Mouse (Mus musculus) lung, postnatal 4 days (tissue): Measurements from ENCODE around the gene Gm609.

ENCODE experiments used
- DNase-seq, 2 experiments: peaks; one replicate each; pipeline ENCODE4 v3.0.0; 2021

Gene Gm609

GRCm38 (mm10) chr16:45391680-45392079, 101.1 kb downstream of the Gm609 start:
- no peak for DNase-seq

- no peak for DNase-seq
Observed at GRCm38 (mm10) chr16:45390286-45390956, 102.3 kb downstream of the Gm609 start.

DNA sequence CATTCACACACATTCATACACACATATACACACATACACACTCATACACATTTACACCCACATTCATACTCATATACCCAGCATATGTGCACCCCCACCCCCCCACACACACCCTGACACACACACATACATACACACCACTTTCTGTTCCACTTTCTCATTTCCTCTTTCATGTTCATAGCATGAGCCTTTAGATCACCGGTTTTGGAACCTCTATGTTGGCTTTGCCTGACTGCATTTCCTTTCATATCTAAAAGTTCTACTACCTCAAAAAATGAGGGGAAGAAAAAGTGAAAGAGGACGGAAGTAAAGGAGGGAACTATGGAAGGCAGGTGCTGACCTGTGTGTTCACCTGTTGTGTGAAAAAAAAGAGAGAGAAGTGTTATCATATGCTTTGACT, 102.9 kb downstream of the Gm609 start:
- DNase-seq: no peak

DNA sequence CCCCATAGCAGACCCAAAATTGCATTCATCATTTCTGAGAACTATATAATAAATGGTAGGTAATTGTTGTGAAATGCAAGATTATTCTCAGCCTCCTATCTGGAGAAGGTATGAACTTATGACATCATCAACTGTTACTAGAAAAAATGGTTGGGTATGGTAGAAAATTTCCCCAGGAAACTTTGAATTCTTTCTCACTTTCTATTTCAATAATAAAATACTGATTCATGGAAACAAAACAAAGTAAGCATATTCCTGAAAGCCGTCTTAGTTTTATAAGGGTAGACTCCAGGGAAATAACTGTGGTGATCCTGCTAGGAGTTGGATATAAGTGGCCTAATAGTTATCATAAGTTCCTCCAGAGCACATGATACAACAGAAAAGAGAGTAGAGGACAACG, 103.7 kb downstream of the Gm609 start:
- no peak for DNase-seq

GRCm38 (mm10) chr16:45381811-45382210, 111.0 kb downstream of the Gm609 start:
- DNase-seq: no peak

- DNase-seq: no peak
Observed at GRCm38 (mm10) chr16:45378959-45379358, 113.8 kb downstream of the Gm609 start.

GRCm38 (mm10) chr16:45378147-45378943, 114.4 kb downstream of the Gm609 start:
- DNase-seq: no peak

GRCm38 (mm10) chr16:45377332-45377731, 115.4 kb downstream of the Gm609 start:
- DNase-seq: no peak

DNA sequence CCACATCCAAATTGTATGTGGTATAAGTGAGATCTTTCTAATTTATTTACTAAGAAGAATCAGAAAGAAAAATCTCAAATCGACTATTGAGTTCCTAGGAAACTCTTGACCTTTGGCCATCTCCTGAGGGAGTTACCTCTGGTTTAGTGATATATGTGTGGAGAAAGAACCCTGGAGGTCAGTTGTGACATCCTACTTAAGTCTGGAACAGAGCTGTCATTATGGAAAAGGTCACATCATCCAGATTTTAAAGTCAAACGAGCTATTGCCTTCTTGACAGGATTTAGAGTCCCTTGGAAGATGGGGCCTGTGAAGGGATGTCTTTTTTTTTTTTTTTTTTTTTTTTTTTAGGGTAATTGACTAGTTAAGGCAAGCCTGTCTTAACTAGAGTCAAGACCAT, 116.0 kb downstream of the Gm609 start:
- DNase-seq: no peak

DNA sequence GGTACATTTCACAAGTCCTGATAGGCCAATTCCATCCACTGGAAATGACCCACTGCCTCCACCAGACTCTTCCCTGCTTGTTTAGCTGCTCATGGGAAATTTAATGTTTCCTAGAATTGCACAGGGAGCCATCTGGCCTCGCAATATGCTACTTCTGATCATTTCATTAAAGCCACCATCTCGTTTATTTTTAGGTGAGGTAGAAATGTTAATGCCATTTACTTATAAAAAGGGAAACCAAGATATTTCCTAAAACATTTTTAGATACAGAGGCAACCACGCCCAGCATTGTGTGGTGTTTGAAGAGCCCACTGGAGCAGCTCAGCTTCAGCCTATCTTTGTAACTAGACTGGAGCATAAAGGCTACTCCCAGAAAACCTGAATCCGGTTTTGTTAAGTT, 116.5 kb downstream of the Gm609 start:
- DNase-seq: no peak

DNA sequence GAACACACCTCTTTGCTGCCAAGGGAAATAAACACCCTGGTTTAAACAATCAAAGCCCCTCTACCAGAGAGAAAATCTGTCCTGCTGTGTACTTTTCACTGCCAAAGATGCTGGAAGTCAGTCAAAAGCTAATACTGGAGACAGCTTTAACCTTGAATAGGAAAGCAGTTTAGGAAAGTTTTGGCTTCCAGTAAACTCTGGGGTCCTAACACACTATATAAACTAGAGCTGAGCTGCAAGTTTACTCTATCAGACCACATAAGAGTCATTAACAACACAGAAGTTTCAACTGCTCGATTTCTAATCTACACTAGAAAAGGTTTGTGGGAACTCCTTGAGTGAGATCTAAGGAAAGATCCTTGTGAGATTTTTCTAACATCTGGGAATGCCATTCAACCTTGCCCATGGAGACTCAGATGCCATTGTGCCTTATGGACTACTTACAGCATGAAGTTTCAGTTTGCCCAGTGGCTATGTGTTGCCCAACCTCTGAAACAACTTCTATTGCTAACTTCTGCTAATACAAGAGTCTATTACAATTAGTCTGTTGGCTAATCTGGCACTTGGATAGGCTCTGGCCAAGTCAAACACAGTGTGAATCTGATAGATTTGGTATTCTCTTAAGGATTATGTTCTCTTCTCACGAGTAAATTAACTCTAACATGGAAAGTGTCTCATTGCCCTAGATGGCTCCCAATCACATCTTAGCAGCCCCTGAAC, 117.1 kb downstream of the Gm609 start:
- DNase-seq: no peak

DNA sequence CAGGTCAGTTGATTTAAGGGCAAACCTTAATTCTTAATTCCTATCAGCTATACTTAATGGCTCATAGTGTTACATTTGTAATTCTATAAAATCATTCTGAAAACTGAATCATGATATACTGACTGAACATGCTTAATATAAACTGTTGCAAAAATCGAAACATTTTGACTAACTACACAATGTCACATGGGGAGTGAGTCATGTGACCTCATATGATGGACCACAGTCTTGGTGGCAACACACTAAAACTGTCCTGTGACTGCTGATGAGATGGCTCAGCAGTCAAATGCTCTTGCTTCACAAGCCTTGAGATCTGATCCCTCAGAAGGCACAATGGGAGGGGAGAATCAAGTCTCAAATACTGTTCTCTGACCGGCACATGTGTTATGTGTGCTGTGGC, 118.7 kb downstream of the Gm609 start:
- no peak for DNase-seq

DNA sequence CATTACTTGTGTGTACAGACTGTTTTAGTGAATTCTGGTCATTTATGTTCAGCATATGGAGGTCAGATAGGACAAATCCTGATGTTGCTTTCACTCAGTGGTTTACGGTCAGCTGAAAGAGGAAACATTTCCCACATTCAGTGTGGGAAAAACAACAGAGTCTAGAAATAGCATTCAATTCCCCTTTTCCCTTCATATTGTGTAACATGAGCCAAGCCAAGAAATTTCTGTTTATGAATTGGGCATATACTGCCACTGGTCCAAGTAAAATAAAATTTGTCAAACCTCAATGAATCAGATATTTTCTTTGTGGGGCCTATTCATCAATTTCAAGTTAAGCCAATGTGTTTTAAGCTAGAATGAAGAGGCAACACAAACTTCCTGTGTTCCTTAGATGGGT, 121.7 kb downstream of the Gm609 start:
- DNase-seq: no peak

DNA sequence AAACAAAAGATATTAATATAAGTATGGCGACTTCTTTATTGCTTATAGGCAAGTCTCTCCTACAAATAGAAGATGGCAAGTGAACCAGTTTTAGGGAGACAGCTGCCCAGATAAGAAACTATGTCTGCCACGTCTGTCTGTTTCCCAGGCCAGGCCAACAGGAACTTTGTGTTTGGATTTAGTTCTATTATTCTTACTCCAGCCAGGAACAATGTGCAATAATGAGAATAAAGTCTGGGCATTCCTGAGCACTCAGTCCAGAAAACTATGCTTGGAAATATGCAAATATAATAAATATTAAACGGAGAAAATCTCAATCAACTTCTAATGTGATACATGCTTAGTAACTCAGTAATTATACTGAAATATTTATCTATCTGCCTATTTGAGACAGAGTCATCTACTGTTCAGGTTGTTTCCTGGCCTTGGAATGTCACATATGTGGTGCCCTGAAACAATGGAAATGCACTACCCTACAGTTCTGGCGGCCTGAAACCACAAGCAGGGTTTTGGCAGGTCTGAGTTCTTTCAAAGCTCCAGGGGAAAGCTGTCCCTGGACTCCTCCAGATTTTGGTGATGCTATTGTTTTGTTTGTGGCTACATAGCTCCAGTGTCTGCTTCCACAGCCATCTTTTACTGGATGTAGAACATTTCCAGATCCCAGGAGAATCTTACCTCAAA, 123.3 kb downstream of the Gm609 start:
- no peak for DNase-seq

GRCm38 (mm10) chr16:45366111-45366510, 126.7 kb downstream of the Gm609 start:
- no peak for DNase-seq

DNA sequence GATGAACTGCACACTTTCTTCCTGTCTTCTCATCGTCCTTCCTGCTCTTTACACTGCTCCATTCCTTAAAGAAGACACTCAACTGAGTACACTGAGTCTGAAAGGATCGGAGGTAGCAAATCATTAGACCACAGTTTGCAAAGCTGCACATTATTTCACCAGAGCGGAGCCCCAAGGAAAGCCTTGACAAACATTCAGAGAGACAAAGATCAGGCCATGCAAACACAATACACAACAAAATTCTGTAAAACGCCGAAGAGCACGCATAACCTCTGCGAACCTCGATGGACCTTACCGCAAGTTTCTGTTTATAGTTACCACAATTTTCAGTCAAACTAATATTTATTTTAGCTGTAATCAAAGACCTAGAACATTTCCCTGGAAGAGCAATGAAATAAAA, 127.4 kb downstream of the Gm609 start:
- no peak for DNase-seq

DNA sequence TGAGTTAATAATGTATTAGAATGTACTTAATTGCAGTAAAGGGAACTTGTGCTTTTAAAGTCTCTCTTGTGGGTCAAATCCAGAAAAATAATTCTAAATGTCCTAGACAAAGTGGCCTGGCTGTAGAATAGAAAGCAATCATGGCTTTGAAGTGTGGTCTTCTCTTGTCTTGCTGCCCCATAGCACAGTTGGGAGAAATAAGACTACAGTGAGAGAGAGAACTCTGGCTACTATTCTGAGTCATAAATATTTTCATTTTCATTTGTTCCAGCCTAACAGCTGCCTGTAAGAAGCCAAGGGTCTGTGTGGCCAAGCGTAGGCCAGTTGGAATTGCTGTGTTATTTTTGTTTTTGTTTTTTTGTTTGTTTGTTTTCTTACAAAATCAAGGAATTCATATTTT, 128.1 kb downstream of the Gm609 start:
- no peak for DNase-seq

DNA sequence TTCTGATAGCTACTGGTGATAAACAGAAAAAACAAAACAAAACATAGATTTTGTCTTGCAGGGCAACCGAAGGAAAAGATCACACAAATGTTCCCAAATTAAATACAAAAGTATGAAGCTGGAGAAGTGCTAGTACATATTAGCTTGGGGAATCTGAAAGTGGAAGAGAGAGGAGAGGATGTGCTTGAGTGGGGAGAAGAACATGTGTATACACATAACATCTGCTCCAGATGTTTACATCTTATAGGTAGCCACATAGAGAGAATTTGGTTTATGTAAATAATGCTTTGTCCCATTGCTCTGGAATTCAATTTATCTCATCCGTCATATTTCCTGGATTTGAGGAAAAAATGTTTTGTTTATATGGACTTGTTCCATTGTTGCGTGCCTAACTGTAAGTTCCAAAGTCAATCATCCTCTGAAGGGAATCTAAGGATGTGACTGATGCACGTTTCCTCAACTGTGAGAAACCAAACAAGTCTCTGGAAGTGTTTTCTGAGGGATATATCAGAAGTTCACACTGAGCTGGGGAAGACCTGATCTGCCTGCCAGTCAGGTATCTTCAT, 129.2 kb downstream of the Gm609 start:
- DNase-seq: no peak
